Mouse (Mus musculus) monocyte, adult 59 days (primary cell): ENCODE results near the gene Pard6b. TPM values are rescaled to one million over a fixed set of nuclear protein-coding genes. Genes with fewer than 3 reads are reported as not detected.

Source experiments
- total RNA-seq, 2 experiments: library from RNA; stranded (reverse); gene quantifications; one replicate each; pipeline ENCODE4 v1.2.4; 2023

Pard6b gene
- total RNA-seq: under 1 TPM in 1 of 2 experiments, not detected in 1; 0.13 TPM

GRCm38 (mm10) chr2:168080431-168081246 lies at the start of gene Pard6b:
Gene Pard6b, plus strand, starts transcription at chr2:168081004.

Other genes starting within 250 kb of the Pard6b start
- gene Ptpn1, start 148.9 kb upstream of the Pard6b start, total RNA-seq: 100 to 1,000 TPM; 320 to 337 TPM
- gene Ripor3, start 70.4 kb upstream of the Pard6b start, total RNA-seq: not detected
- gene Adnp, start 126.1 kb downstream of the Pard6b start, total RNA-seq: 10 to 100 TPM; 61.3 to 71.0 TPM
- gene Gm20716, start 149.4 kb downstream of the Pard6b start, total RNA-seq: 10 to 100 TPM in 1 of 2 experiments, 1 to 10 TPM in 1; 1.8 to 10.2 TPM
- gene Dpm1, start 149.6 kb downstream of the Pard6b start, total RNA-seq: 100 to 1,000 TPM; 105 to 115 TPM
- 1 to 10 TPM; 7.7 to 8.2 TPM for gene Mocs3, start 149.6 kb downstream of the Pard6b start, total RNA-seq
- gene Kcng1, start 200.7 kb downstream of the Pard6b start, total RNA-seq: not detected